Mouse (Mus musculus): Measurements from ENCODE around the gene 2310030G06Rik.

The 2310030G06Rik gene

GRCm38 (mm10) chr9:50700921-50701691, 45.2 kb downstream of the 2310030G06Rik start:
- DNase-seq (ENCODE audit: low spot score) = no peak

DNA sequence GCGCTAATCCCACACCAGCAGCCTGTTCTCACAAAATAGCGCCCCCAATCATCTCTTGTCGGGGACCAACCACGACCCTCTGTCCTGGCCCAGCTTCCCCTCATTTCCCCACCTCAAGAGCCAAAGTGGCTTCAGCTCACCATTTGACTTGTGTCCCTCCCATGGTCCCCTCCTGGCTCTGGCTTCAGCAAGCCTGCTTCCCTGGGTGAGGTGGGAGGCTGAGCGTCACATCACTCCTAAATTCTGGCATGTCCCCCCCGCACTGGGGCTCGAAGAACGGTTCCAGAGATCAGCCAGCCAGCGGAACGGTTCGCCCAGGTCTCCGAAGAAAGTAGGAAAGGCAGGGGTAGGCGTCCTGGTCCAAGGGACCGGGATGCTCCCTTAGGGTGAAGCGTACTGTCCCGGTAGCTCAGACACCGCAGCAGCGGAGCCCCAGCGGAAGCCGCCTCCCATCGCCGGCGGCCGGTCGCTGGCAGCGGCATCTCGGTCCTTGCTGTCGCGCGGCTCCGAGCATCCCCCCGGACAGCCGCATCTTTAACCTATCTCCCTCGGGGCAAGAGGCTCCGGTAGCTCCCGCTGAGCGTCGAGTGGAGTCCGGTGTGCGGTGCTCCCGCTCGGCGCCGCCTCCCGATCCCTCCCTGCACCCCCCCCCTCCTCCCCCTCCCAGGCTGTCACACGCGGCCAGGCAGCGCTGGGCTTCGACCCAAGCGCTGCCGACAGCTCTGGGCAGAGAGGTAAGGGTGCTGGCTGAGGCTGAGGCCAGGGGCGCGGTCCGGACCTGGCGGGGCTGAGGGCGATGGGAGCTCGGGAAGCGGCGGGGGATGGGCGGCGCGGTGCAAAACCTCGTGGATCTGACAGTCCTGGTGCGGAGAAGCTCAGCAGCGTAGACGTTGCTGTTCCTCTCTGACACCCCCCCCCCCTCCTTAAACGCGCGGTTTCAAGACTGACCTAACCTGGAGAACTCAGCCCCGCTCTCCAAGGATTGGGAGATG, 47.6 kb downstream of the 2310030G06Rik start:
- no peak for DNase-seq (ENCODE audit: low spot score)

- DNase-seq (ENCODE audit: low spot score) = peak; percentile 20
These were observed 48.7 kb downstream of the 2310030G06Rik start for GRCm38 (mm10) chr9:50697706-50698041.

GRCm38 (mm10) chr9:50696851-50697705, 49.3 kb downstream of the 2310030G06Rik start:
- no peak for DNase-seq (ENCODE audit: low spot score)

DNA sequence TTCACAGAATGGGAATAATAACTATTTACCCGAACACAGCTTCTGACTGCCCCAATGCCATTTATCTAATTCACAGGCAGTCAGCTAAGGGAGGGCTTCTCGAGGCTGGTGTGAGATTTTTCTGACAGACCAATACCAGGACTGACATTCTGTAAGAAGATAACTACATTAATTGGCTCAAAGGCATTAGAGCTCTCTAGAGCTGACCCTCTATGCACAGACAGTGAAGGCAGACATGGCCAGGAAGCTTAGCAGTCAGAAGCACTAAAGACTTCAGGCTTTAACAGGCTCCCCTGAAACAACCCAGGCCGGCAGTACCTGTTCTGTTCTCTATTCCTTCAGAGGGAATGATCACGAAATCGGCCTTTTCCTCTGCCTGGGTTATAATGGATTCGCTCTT, 51.2 kb downstream of the 2310030G06Rik start:
- DNase-seq (ENCODE audit: low spot score) = no peak

DNA sequence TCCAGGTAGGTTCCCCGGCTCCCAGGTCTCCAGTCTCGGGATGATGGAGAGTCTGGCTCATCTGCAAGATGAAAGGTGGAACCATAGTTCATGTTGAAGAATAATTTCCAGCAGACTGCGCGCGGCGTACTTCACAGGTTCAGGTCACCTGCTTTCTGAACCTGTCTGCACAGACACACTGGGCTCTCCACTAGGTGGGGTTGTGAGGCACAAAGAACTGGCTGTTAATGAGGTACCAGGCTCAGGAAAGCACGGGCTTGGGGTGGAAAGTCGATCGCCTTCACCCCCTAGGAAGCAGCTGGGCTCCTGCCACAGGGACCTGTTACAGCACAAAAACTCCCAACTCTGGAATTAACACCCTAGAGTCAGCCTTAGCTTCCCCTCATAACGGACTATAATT, 52.7 kb downstream of the 2310030G06Rik start:
- no peak for DNase-seq (ENCODE audit: low spot score)

GRCm38 (mm10) chr9:50692626-50693580, 53.4 kb downstream of the 2310030G06Rik start:
- no peak for DNase-seq (ENCODE audit: low spot score)

Measured in ovary, postnatal 10 days (tissue).